Comparison of ENCODE assay signal across 11 mouse cellular contexts in the genomic region with DNA sequence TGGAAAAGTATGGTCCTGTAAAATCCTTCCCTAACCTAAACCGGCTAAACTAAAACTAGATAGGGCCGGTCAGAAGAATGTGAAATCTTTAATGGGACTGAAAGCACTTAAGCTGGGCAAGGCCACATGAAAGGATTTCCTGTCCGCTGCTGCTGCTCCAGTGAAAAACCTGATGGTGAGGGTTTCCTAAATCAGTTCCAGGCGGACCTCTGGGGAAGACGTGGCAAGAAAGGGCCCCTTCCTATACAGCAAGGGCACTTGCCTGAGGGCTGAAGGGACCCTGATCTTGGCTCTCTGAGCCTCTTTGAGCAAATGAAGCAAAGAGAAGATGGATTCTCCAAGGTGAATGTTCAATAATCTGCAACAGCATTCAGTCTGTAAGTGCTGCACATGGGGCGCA.
DNase-seq lines count a peak whose midpoint lies in the region; ATAC-seq lines count a peak whose summit lies in the region.
"Had no signal": no experiment of that assay in that cellular context is flagged by ENCODE, and none has a peak within 500 bp of the region (broad histone marks: within the 10 kb centered on the region; RNA-seq: fewer than 3 reads in every experiment).

No protein-coding gene starts in this region.

- H3K4me2 ChIP-seq in kidney, embryonic 14.5 days (replicated peaks; ENCODE audit: low read depth, low read length), result no peak overlapping the region
- no peak overlapping the region for H3K4me2 ChIP-seq in intestine, embryonic 16.5 days (ENCODE audit: low read depth, low read length)
- H3K4me2 ChIP-seq: neural tube, embryonic 12.5 days had no signal

- peak overlapping the region; percentile 82 for H3K27ac ChIP-seq in kidney, embryonic 14.5 days (ENCODE audit: low read depth, low read length)
- H3K27ac ChIP-seq in intestine, embryonic 16.5 days (ENCODE audit: low read length), result 0 out of 2 replicates have a peak overlapping the region, but pooled peaks have one; percentile 13

- WGBS in kidney, embryonic 14.5 days, result 43% methylated on average over 6 of the region's 6 CpGs
- 56% methylated on average over 6 of the region's 6 CpGs for WGBS in intestine, embryonic 16.5 days

- H3K4me3 ChIP-seq in kidney, embryonic 14.5 days (ENCODE audit: low read length), result no peak overlapping the region
- no peak overlapping the region for H3K4me3 ChIP-seq in intestine, embryonic 16.5 days (ENCODE audit: low read length)
- H3K4me3 ChIP-seq: neural tube, embryonic 12.5 days had no signal

- peaks cover 33% of the 10 kb centered on the region for H3K4me1 ChIP-seq in kidney, embryonic 14.5 days (ENCODE audit: control insufficient read depth, insufficient read depth, low read length)
- peaks cover 11% of the 10 kb centered on the region for H3K4me1 ChIP-seq in intestine, embryonic 16.5 days (ENCODE audit: control insufficient read depth, insufficient read depth, low read length)

- H3K36me3 ChIP-seq in kidney, embryonic 14.5 days (ENCODE audit: control insufficient read depth, insufficient read depth, low read length), result peaks cover 17% of the 10 kb centered on the region; the same call in 1 of the 2 replicates
- no peaks in the 10 kb centered on the region for H3K36me3 ChIP-seq in intestine, embryonic 16.5 days (ENCODE audit: control insufficient read depth, insufficient read depth, low read length)

- no peak for ATAC-seq in kidney, embryonic 14.5 days (ENCODE audit: low FRiP score, low TSS enrichment)
- ATAC-seq in intestine, embryonic 16.5 days, result 0 out of 2 replicates have a peak, but pooled peaks have one; percentile 4

- H3K9ac ChIP-seq in kidney, embryonic 14.5 days (ENCODE audit: low read depth, low read length), result 0 out of 2 replicates have a peak overlapping the region, but pooled peaks have one; percentile 4
- no peak overlapping the region for H3K9ac ChIP-seq in intestine, embryonic 16.5 days (ENCODE audit: low read depth, low read length)
- H3K9ac ChIP-seq: neural tube, embryonic 12.5 days had no signal

- no peaks in the 10 kb centered on the region for H3K9me3 ChIP-seq in kidney, embryonic 14.5 days (ENCODE audit: control insufficient read depth, low read length)
- no peaks in the 10 kb centered on the region for H3K9me3 ChIP-seq in intestine, embryonic 16.5 days (ENCODE audit: control insufficient read depth, low read length)
- H3K9me3 ChIP-seq: neural tube, embryonic 12.5 days had no signal

- DNase-seq in kidney, postnatal 4 days, result no peak
- DNase-seq in ES-CJ7 (ENCODE audit: low read depth, low spot score) (peak; percentile 55), ZHBTc4 (ENCODE audit: low read depth, low spot score) (peak; percentile 79)
- no peak for DNase-seq in gastrocnemius, adult 18-20 months (ENCODE audit: low spot score)
- DNase-seq in retina, embryonic 14.5 days (ENCODE audit: low spot score), result no peak
- DNase-seq: cerebellum, adult 9-11 months; gastrocnemius, postnatal 10 days; right cerebral cortex, postnatal 25 days had no signal

- no peaks in the 10 kb centered on the region for H3K27me3 ChIP-seq in kidney, embryonic 14.5 days (ENCODE audit: control insufficient read depth, insufficient read depth, low read length)
- H3K27me3 ChIP-seq in intestine, embryonic 16.5 days (replicated peaks; ENCODE audit: control insufficient read depth, insufficient read depth, low read length), result no peaks in the 10 kb centered on the region
- H3K27me3 ChIP-seq: neural tube, embryonic 12.5 days had no signal

Comparison
In these comparisons a context has a peak if more than half of its experiments do, and no peak if none do; other contexts are left out.
1. DNase-seq: peak in ES-CJ7 (single experiment) and ZHBTc4 (single experiment); none in kidney, postnatal 4 days (0 of 2), gastrocnemius, adult 18-20 months (single experiment) and retina, embryonic 14.5 days (single experiment).